Mouse (Mus musculus): ENCODE measurements at regions not wholly inside any gene's neighbourhood (a gene's known extent, or its start where the extent isn't known, plus 50 kb on each side); places are given as distances from the start of the nearest gene placed in this dataset.

DNA sequence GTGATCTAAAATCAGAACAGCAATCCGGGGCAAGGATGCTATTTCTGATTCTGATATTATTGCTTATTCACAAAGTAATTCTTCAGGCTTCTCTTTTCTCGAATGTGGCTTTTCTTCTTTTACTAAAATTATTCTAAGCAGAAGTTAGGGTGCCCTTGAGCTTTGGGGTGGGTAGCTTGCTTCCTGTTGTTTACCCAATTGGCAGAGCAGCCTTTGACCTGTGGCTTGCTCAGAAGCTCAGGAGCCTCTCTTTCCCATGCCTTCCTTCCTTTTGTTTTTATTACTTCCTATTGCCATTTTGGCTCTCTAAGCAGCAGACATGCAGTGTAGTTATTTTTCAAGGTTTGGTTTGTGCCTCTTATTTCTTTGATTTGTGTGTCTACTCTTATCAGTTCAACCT is 244.8 kb upstream of the Zic1 start:
- no peak overlapping the region for H3K27ac ChIP-seq (ENCODE audit: low read depth, low read length)
- H3K27me3 ChIP-seq (ENCODE audit: control insufficient read depth, insufficient read depth, low read length): no peaks in the 10 kb centered on the region
- no peak overlapping the region for H3K9ac ChIP-seq (replicated peaks; ENCODE audit: low read depth, low read length)
- H3K4me3 ChIP-seq (ENCODE audit: low read depth, low read length): no peak overlapping the region
- no peaks in the 10 kb centered on the region for H3K4me1 ChIP-seq (ENCODE audit: control insufficient read depth, insufficient read depth, low read length)
- H3K9me3 ChIP-seq (ENCODE audit: control insufficient read depth, low read length): no peaks in the 10 kb centered on the region
- H3K4me2 ChIP-seq (ENCODE audit: low read depth, low read length): no peak overlapping the region
- WGBS: 92% methylated on average over 2 of the region's 2 CpGs
- no peaks in the 10 kb centered on the region for H3K36me3 ChIP-seq (ENCODE audit: control insufficient read depth, insufficient read depth, low read length)
- ATAC-seq (ENCODE audit: low read depth): no peak

DNA sequence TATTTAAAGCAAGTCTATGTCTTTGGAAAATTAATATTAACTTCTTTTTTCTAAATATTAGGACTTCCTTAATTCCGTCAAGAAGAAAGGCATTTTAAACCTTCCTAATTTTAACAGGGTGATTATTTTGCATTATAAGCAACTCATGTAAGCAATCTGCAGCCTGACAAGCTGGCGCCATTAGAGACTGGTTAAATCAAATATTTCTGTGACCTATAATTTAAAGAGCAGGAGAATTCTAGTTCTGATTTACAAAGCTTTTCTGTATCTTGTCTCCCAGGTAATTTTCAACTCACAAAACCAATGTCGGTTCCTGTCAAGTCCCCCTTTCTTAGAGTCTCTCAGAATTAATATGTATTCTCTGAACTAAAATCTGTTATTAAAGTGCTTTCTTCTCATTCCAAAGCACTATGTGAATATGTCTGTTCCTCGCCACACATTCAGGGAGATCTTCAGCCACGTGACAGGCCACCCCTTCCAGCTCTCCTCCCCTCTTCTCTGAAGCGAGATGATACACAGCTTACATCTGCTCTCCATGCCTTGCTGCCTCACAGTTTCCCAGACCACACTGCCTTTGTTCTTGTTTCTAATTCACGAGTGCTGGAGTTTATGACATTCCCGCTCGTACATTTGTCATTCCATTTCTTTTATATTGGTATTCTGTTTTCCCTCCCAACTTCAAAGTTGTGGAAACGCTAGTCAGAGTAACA is 244.0 kb upstream of the Zic1 start:
- 43% methylated on average over 10 of the region's 10 CpGs for WGBS
- Histone ChIP-seq H3K9ac (replicated peaks; ENCODE audit: low read depth, low read length) (no peak overlapping the region), H3K36me3 (ENCODE audit: control insufficient read depth, insufficient read depth, low read length) (no peaks in the 10 kb centered on the region), H3K9me3 (ENCODE audit: control insufficient read depth, low read length) (no peaks in the 10 kb centered on the region), H3K4me3 (ENCODE audit: low read depth, low read length) (no peak overlapping the region), H3K27me3 (ENCODE audit: control insufficient read depth, insufficient read depth, low read length) (no peaks in the 10 kb centered on the region), H3K27ac (ENCODE audit: low read depth, low read length) (no peak overlapping the region), H3K4me2 (ENCODE audit: low read depth, low read length) (no peak overlapping the region), H3K4me1 (ENCODE audit: control insufficient read depth, insufficient read depth, low read length) (no peaks in the 10 kb centered on the region)
- peak; percentile 71; the same call in 1 of the 2 replicates for ATAC-seq (ENCODE audit: low read depth)

DNA sequence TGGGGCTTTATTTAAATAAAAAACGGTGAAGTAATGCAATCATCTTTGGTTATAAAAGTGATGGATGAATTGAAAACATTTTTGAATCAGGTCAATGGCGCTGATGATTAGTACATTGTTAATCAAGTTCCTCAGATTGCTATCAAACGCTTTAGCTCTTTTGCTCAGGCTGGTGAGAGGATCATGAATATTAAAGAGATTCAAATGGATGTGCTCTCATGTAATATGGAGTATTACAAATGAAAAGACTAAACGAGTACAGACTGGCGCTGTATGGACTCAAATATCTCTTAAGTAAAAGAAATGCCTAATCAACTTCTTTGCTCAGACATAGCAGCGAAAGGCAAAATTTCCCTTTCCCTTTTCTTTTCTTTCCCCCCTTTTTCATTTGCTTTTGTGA is 236.1 kb upstream of the Zic1 start:
- 58% methylated on average over 6 of the region's 6 CpGs for WGBS
- H3K4me2 ChIP-seq (ENCODE audit: low read depth, low read length): no peak overlapping the region

DNA sequence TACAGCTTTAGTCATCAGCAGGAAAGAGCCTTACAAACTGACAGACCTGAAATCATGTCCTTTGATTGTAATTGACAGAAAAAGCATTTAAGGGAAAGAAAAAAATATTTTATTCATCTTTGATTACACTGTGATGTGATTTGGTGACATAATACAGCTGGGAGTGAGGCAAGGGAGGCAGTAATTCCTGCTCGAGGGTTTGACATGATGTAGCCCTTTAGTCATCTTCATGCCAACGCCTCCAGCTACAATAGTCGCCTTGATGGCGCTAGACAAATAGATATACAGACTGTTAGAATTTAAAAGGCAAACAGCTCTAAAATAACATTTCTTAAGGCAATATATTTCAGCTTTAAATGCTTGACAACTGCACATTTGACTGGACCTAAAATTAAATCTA is 226.3 kb upstream of the Zic1 start:
- Histone ChIP-seq H3K4me1 (ENCODE audit: control insufficient read depth, insufficient read depth, low read length) (no peaks in the 10 kb centered on the region), H3K9me3 (ENCODE audit: control insufficient read depth, low read length) (no peaks in the 10 kb centered on the region), H3K4me2 (ENCODE audit: low read depth, low read length) (no peak overlapping the region), H3K27ac (ENCODE audit: low read depth, low read length) (no peak overlapping the region), H3K27me3 (ENCODE audit: control insufficient read depth, insufficient read depth, low read length) (no peaks in the 10 kb centered on the region), H3K9ac (replicated peaks; ENCODE audit: low read depth, low read length) (no peak overlapping the region), H3K36me3 (ENCODE audit: control insufficient read depth, insufficient read depth, low read length) (no peaks in the 10 kb centered on the region), H3K4me3 (ENCODE audit: low read depth, low read length) (no peak overlapping the region)
- 40% methylated on average over 4 of the region's 4 CpGs for WGBS
- ATAC-seq (ENCODE audit: low read depth): no peak

More for the DNA sequence above, 236.1 kb upstream of the Zic1 start:
- Histone ChIP-seq H3K4me1 (ENCODE audit: control insufficient read depth, insufficient read depth, low read length) (no peaks in the 10 kb centered on the region), H3K27me3 (ENCODE audit: control insufficient read depth, insufficient read depth, low read length) (no peaks in the 10 kb centered on the region), H3K9me3 (ENCODE audit: control insufficient read depth, low read length) (no peaks in the 10 kb centered on the region), H3K9ac (replicated peaks; ENCODE audit: low read depth, low read length) (no peak overlapping the region), H3K27ac (ENCODE audit: low read depth, low read length) (no peak overlapping the region), H3K4me3 (ENCODE audit: low read depth, low read length) (no peak overlapping the region), H3K36me3 (ENCODE audit: control insufficient read depth, insufficient read depth, low read length) (no peaks in the 10 kb centered on the region)
- no peak for ATAC-seq (ENCODE audit: low read depth)

DNA sequence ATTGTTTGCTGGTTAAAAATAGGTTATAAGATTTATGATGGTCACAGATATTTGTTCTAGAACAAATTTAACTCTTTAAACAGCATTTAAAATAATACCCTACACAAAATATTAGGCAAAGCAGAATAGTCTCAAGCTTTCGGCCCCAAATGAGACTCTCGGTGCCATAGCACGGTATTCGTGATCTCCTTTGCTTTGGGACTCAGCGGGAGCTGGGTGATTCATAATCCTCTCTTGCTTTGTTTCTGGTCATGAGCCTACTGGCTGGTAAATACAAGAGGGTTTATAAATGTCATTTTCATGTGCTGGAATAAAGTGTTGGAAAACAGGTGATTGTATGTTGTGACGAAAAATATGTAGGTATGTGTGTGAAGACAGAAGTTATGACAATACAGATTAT is 223.1 kb upstream of the Zic1 start:
- ATAC-seq (ENCODE audit: low read depth): no peak
- H3K27ac ChIP-seq (ENCODE audit: low read depth, low read length): no peak overlapping the region
- WGBS: 79% methylated on average over 6 of the region's 6 CpGs
- no peaks in the 10 kb centered on the region for H3K9me3 ChIP-seq (ENCODE audit: control insufficient read depth, low read length)
- no peaks in the 10 kb centered on the region for H3K36me3 ChIP-seq (ENCODE audit: control insufficient read depth, insufficient read depth, low read length)
- no peak overlapping the region for H3K9ac ChIP-seq (replicated peaks; ENCODE audit: low read depth, low read length)
- H3K4me2 ChIP-seq (ENCODE audit: low read depth, low read length): no peak overlapping the region
- no peaks in the 10 kb centered on the region for H3K27me3 ChIP-seq (ENCODE audit: control insufficient read depth, insufficient read depth, low read length)
- no peaks in the 10 kb centered on the region for H3K4me1 ChIP-seq (ENCODE audit: control insufficient read depth, insufficient read depth, low read length)
- no peak overlapping the region for H3K4me3 ChIP-seq (ENCODE audit: low read depth, low read length)

DNA sequence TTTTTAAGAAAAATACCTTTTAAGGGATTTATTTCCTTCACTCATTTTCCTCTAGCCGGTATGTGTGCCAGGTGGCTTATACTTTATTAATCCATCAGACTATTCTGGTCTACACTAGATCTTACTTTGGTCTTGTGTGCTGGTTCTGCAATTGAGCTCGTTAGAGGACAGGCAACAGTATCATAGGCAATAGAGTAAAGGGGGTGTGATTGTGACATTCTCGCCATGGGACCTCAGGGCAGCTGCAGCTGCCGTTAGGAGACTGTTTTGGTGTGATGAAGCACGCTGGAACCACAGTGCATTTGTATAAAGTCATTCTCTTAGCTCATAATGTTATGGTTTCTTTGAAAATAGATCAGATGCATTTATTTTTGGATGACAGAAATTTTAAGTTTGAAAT is 222.3 kb upstream of the Zic1 start:
- H3K27ac ChIP-seq (ENCODE audit: low read depth, low read length): no peak overlapping the region
- H3K9ac ChIP-seq (replicated peaks; ENCODE audit: low read depth, low read length): no peak overlapping the region
- no peak overlapping the region for H3K4me2 ChIP-seq (ENCODE audit: low read depth, low read length)
- H3K4me3 ChIP-seq (ENCODE audit: low read depth, low read length): no peak overlapping the region
- ATAC-seq (ENCODE audit: low read depth): no peak
- H3K36me3 ChIP-seq (ENCODE audit: control insufficient read depth, insufficient read depth, low read length): no peaks in the 10 kb centered on the region
- WGBS: 40% methylated on average over 5 of the region's 5 CpGs
- no peaks in the 10 kb centered on the region for H3K4me1 ChIP-seq (ENCODE audit: control insufficient read depth, insufficient read depth, low read length)
- no peaks in the 10 kb centered on the region for H3K9me3 ChIP-seq (ENCODE audit: control insufficient read depth, low read length)
- H3K27me3 ChIP-seq (ENCODE audit: control insufficient read depth, insufficient read depth, low read length): no peaks in the 10 kb centered on the region

DNA sequence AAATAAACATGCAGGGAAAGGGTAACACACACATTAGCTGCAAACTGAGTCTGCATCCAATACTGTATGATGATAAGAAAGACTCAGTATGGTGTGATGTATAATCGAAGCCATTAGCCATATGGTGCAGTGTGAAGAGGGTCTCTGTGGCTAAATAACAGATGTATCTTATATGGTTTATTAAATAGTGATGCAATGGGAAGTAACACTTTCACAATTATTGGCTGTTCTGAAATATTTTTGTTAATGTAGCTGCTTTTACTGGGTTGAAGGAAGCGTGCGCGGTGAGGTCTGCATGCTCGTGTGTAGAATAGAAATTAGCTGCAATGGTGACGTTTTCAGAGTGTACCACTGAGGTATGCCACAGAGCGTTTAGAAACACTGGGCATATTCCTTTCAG is 221.7 kb upstream of the Zic1 start:
- Histone ChIP-seq H3K27ac (ENCODE audit: low read depth, low read length) (no peak overlapping the region), H3K4me3 (ENCODE audit: low read depth, low read length) (no peak overlapping the region), H3K27me3 (ENCODE audit: control insufficient read depth, insufficient read depth, low read length) (no peaks in the 10 kb centered on the region), H3K4me1 (ENCODE audit: control insufficient read depth, insufficient read depth, low read length) (no peaks in the 10 kb centered on the region), H3K36me3 (ENCODE audit: control insufficient read depth, insufficient read depth, low read length) (no peaks in the 10 kb centered on the region), H3K9ac (replicated peaks; ENCODE audit: low read depth, low read length) (no peak overlapping the region), H3K9me3 (ENCODE audit: control insufficient read depth, low read length) (no peaks in the 10 kb centered on the region), H3K4me2 (ENCODE audit: low read depth, low read length) (no peak overlapping the region)
- ATAC-seq (ENCODE audit: low read depth): no peak
- WGBS: 73% methylated on average over 7 of the region's 7 CpGs

DNA sequence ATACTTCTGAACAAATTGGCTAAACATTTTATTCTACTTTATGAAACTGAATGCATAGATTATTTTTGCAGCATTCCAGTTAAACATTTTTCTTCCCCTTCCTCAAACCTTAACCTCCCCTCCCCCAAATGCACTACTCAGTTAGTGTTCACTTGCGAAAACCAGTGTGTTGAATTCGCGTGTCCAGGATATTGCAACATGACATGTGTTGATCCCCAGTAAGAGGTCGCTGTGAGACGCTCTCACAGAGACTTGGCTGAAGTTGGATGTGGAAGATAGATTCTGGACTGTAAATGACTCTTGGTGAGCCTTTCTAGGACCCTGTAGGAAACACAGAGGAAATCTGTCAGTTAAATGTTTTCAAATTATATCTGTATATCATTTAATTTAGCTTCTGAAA is 221.0 kb upstream of the Zic1 start:
- H3K36me3 ChIP-seq (ENCODE audit: control insufficient read depth, insufficient read depth, low read length): no peaks in the 10 kb centered on the region

DNA sequence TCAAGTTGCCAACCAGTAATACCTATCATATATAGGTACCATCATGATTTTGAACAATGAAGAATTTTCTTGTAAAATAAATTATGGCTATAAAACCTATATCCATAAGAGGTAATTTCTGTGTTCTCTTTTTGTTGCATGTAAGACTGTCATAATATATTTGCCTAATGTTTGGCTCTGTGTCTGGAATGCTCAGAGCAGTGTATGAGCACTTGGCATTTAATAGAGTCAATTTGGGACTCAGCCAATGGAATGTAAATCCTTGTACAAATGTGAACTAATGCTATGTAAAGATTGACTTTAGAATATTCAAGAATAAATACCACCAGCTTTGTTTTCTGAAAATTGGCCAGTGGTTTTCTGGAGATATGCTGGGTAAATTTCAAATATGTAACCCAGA is 208.5 kb upstream of the Zic1 start:
- Histone ChIP-seq H3K4me2 (ENCODE audit: low read depth, low read length) (no peak overlapping the region), H3K4me3 (ENCODE audit: low read depth, low read length) (no peak overlapping the region), H3K36me3 (ENCODE audit: control insufficient read depth, insufficient read depth, low read length) (no peaks in the 10 kb centered on the region), H3K27ac (ENCODE audit: low read depth, low read length) (no peak overlapping the region), H3K9ac (replicated peaks; ENCODE audit: low read depth, low read length) (no peak overlapping the region), H3K27me3 (ENCODE audit: control insufficient read depth, insufficient read depth, low read length) (no peaks in the 10 kb centered on the region), H3K4me1 (ENCODE audit: control insufficient read depth, insufficient read depth, low read length) (no peaks in the 10 kb centered on the region), H3K9me3 (ENCODE audit: control insufficient read depth, low read length) (no peaks in the 10 kb centered on the region)
- ATAC-seq (ENCODE audit: low read depth): no peak

More for the DNA sequence above, 221.0 kb upstream of the Zic1 start:
- no peak overlapping the region for H3K4me2 ChIP-seq (ENCODE audit: low read depth, low read length)
- H3K4me1 ChIP-seq (ENCODE audit: control insufficient read depth, insufficient read depth, low read length): no peaks in the 10 kb centered on the region
- no peaks in the 10 kb centered on the region for H3K27me3 ChIP-seq (ENCODE audit: control insufficient read depth, insufficient read depth, low read length)
- H3K27ac ChIP-seq (ENCODE audit: low read depth, low read length): no peak overlapping the region
- WGBS: 84% methylated on average over 5 of the region's 5 CpGs
- ATAC-seq (ENCODE audit: low read depth): no peak
- H3K9ac ChIP-seq (replicated peaks; ENCODE audit: low read depth, low read length): no peak overlapping the region
- H3K4me3 ChIP-seq (ENCODE audit: low read depth, low read length): no peak overlapping the region
- H3K9me3 ChIP-seq (ENCODE audit: control insufficient read depth, low read length): no peaks in the 10 kb centered on the region
